In genomic region chr15:96293444-96293843, GRCm38 (mm10) we compare ENCODE assay signal across 22 mouse cellular contexts. TPM values are rescaled to one million over a fixed set of nuclear protein-coding genes. Genes with fewer than 3 reads are reported as not detected.
DNase-seq lines count a peak whose midpoint lies in the region; ATAC-seq and TF ChIP-seq lines count a peak whose summit lies in the region.
"Had no signal": no experiment of that assay in that cellular context is flagged by ENCODE, and none has a peak within 500 bp of the region (broad histone marks: within the 10 kb centered on the region; RNA-seq: fewer than 3 reads in every experiment).

No protein-coding gene starts in this region.

- DNase-seq in MEL (ENCODE audit: low read depth, low spot score) = no peak
- no peak for DNase-seq in liver, embryonic 13.5 days
- DNase-seq in right cerebral cortex, postnatal 10 days (ENCODE audit: low spot score in 2 of 2) = no peak
- DNase-seq in lung, postnatal 0 days (ENCODE audit: low spot score) = no peak
- no peak for DNase-seq in lung, adult 18-20 months
- DNase-seq: adrenal gland, postnatal 10 days; adrenal gland, postnatal 36 days; cerebellum, adult 18-20 months; cerebellum, adult 9-10 months; cerebellum, postnatal 14 days; forebrain, postnatal 0 days; gastrocnemius, adult 2 months; gastrocnemius, postnatal 14 days; heart, adult 11 months had no signal

- no peak for TF ChIP-seq CTCF in MEL (IDR thresholded peaks at IDR 0.05 in 2 of 3, conservative IDR thresholded peaks at IDR 0.05 in 1 of 3; ENCODE audit: control insufficient read depth in 1 of 3, insufficient read depth in 1 of 3, low read depth in 2 of 3, low read length in 3 of 3, poor library complexity in 1 of 3, severe bottlenecking in 1 of 3)
- no peak for TF ChIP-seq CTCF in lung, postnatal 0 days (IDR thresholded peaks at IDR 0.05)

- no peak for TF ChIP-seq RAD21 in MEL (IDR thresholded peaks at IDR 0.05; ENCODE audit: low read depth, low read length)

- H3K4me2 ChIP-seq in liver, embryonic 13.5 days = peak overlapping the region; percentile 41
- H3K4me2 ChIP-seq in liver, embryonic 16.5 days (ENCODE audit: low read depth, low read length) = no peak overlapping the region; the same call in 1 of the 2 replicates
- H3K4me2 ChIP-seq in lung, postnatal 0 days (replicated peaks; ENCODE audit: low read depth, low read length) = no peak overlapping the region
- H3K4me2 ChIP-seq: heart, embryonic 11.5 days; hindbrain, embryonic 12.5 days; hindbrain, embryonic 15.5 days had no signal

- no peaks in the 10 kb centered on the region for H3K9me3 ChIP-seq in MEL (replicated peaks; ENCODE audit: insufficient read depth, low read length)
- H3K9me3 ChIP-seq in liver, embryonic 13.5 days (replicated peaks) = no peaks in the 10 kb centered on the region
- H3K9me3 ChIP-seq in liver, embryonic 16.5 days (replicated peaks; ENCODE audit: control insufficient read depth, low read length) = no peaks in the 10 kb centered on the region
- no peaks in the 10 kb centered on the region for H3K9me3 ChIP-seq in lung, postnatal 0 days (ENCODE audit: low read length)
- H3K9me3 ChIP-seq: forebrain, embryonic 10.5 days; hindbrain, embryonic 12.5 days; hindbrain, embryonic 15.5 days had no signal

- H3K36me3 ChIP-seq in MEL (ENCODE audit: control insufficient read depth in 1 of 2, insufficient read depth in 2 of 2, low read length in 2 of 2) = peaks cover 14 to 38% of the 10 kb centered on the region in 2 experiments
- peaks cover 26% of the 10 kb centered on the region; the same call in 1 of the 2 replicates for H3K36me3 ChIP-seq in liver, embryonic 13.5 days
- no peaks in the 10 kb centered on the region for H3K36me3 ChIP-seq in liver, embryonic 16.5 days (ENCODE audit: control insufficient read depth, insufficient read depth)
- peaks cover 3% of the 10 kb centered on the region; the same call in 1 of the 2 replicates for H3K36me3 ChIP-seq in lung, postnatal 0 days (ENCODE audit: insufficient read depth, low read length)
- H3K36me3 ChIP-seq: hindbrain, embryonic 12.5 days had no signal

- no peak overlapping the region for H3K9ac ChIP-seq in MEL (ENCODE audit: control insufficient read depth, low read depth, low read length, poor library complexity, severe bottlenecking)
- H3K9ac ChIP-seq in liver, embryonic 13.5 days = peak overlapping the region; percentile 10
- H3K9ac ChIP-seq in liver, embryonic 16.5 days (ENCODE audit: low read depth, low read length) = no peak overlapping the region
- H3K9ac ChIP-seq in lung, postnatal 0 days (replicated peaks; ENCODE audit: low read depth) = no peak overlapping the region
- H3K9ac ChIP-seq: forebrain, postnatal 0 days; hindbrain, embryonic 12.5 days; hindbrain, embryonic 15.5 days had no signal

- 22% methylated on average over 3 of the region's 3 CpGs for WGBS in liver, embryonic 13.5 days (ENCODE audit: insufficient replicate concordance)
- WGBS in liver, embryonic 16.5 days (ENCODE audit: insufficient replicate concordance) = 26% methylated on average over 3 of the region's 3 CpGs
- 68% methylated on average over 3 of the region's 3 CpGs for WGBS in lung, postnatal 0 days

- no peak overlapping the region for H3K27ac ChIP-seq in MEL (ENCODE audit: control insufficient read depth, low read depth, low read length)
- H3K27ac ChIP-seq in liver, embryonic 13.5 days = peak overlapping the region; percentile 54
- no peak overlapping the region for H3K27ac ChIP-seq in liver, embryonic 16.5 days (ENCODE audit: low read length)
- H3K27ac ChIP-seq in lung, postnatal 0 days (ENCODE audit: low read length) = no peak overlapping the region
- H3K27ac ChIP-seq: forebrain, embryonic 10.5 days; gastrocnemius, adult 2 months; hindbrain, embryonic 12.5 days; hindbrain, embryonic 15.5 days had no signal

- no peak overlapping the region for H3K4me3 ChIP-seq in MEL (ENCODE audit: control insufficient read depth in 1 of 2, insufficient read depth in 1 of 2, low read depth in 2 of 2, low read length in 2 of 2)
- no peak overlapping the region for H3K4me3 ChIP-seq in liver, embryonic 13.5 days (replicated peaks)
- no peak overlapping the region for H3K4me3 ChIP-seq in liver, embryonic 16.5 days (ENCODE audit: low read depth, low read length)
- no peak overlapping the region for H3K4me3 ChIP-seq in lung, postnatal 0 days (ENCODE audit: low read depth, low read length)
- H3K4me3 ChIP-seq: forebrain, embryonic 10.5 days; gastrocnemius, adult 2 months; hindbrain, embryonic 12.5 days; hindbrain, embryonic 15.5 days had no signal

- ATAC-seq in liver, embryonic 13.5 days (ENCODE audit: low read depth) = peak; percentile 65
- ATAC-seq in liver, embryonic 16.5 days (ENCODE audit: low read depth) = peak; percentile 45
- no peak for ATAC-seq in lung, postnatal 0 days
- ATAC-seq: activated CD4-positive, CD25-positive, alpha-beta regulatory T cell, adult 4 months; CD4-positive, CD25-positive, alpha-beta regulatory T cell, adult 4 months; forebrain, embryonic 14.5 days; forebrain, postnatal 0 days had no signal

- peaks cover 70% of the 10 kb centered on the region for H3K79me2 ChIP-seq in MEL (ENCODE audit: control insufficient read depth, insufficient read depth, low read length, poor library complexity)

- no peaks in the 10 kb centered on the region for H3K27me3 ChIP-seq in MEL (ENCODE audit: control insufficient read depth in 1 of 2, insufficient read depth in 2 of 2, low read length in 2 of 2)
- no peaks in the 10 kb centered on the region for H3K27me3 ChIP-seq in liver, embryonic 13.5 days
- H3K27me3 ChIP-seq in liver, embryonic 16.5 days (ENCODE audit: control insufficient read depth, insufficient read depth, low read depth, low read length) = no peaks in the 10 kb centered on the region
- H3K27me3 ChIP-seq in lung, postnatal 0 days (replicated peaks; ENCODE audit: insufficient read depth, low read length) = no peaks in the 10 kb centered on the region
- H3K27me3 ChIP-seq: hindbrain, embryonic 12.5 days; hindbrain, embryonic 15.5 days had no signal

- no peak for TF ChIP-seq POLR2A in MEL (IDR thresholded peaks at IDR 0.05; ENCODE audit: control insufficient read depth in 1 of 2, insufficient read depth in 1 of 2, low read depth in 1 of 2, low read length in 2 of 2, poor library complexity in 1 of 2)

- TF ChIP-seq EP300 in MEL (IDR thresholded peaks at IDR 0.05; ENCODE audit: low read depth in 1 of 2, low read length in 2 of 2) = peak in 1 of 2 experiments; percentile 50; a peak in 1 of 4 replicates
- no peak for TF ChIP-seq EP300 in lung, postnatal 0 days (IDR thresholded peaks at IDR 0.05)

- peaks cover 2 to 26% of the 10 kb centered on the region in 2 experiments; a peak in 3 of 4 replicates for H3K4me1 ChIP-seq in MEL (ENCODE audit: control insufficient read depth in 1 of 2, insufficient read depth in 2 of 2, low read length in 2 of 2)
- H3K4me1 ChIP-seq in liver, embryonic 13.5 days (replicated peaks) = peaks cover 67% of the 10 kb centered on the region
- H3K4me1 ChIP-seq in liver, embryonic 16.5 days (ENCODE audit: control insufficient read depth, low read depth, low read length) = peaks cover 16% of the 10 kb centered on the region
- H3K4me1 ChIP-seq in lung, postnatal 0 days (ENCODE audit: insufficient read depth, low read depth, low read length) = peaks cover 10% of the 10 kb centered on the region; the same call in 1 of the 2 replicates

TF ChIP-seq in MEL, 35 proteins besides CTCF, POLR2A, EP300 and RAD21:
- TF ChIP-seq TCF12 (IDR thresholded peaks at IDR 0.05; ENCODE audit: low read depth, low read length) = 0 out of 2 replicates have a peak, but pooled peaks have one; percentile 29
- TF ChIP-seq GATA1 (IDR thresholded peaks at IDR 0.05; ENCODE audit: low read depth, low read length) = peak; percentile 47
- TF ChIP-seq MYB (IDR thresholded peaks at IDR 0.05; ENCODE audit: low read depth, low read length) = no peak
- TF ChIP-seq ZNF384 (IDR thresholded peaks at IDR 0.05; ENCODE audit: low read depth, low read length) = peak; percentile 28; the same call in 1 of the 2 replicates

RNA-seq across cellular contexts. Expression of gene Arid2, which starts 6.1 kb away (rescaled TPM):
- total RNA-seq in MEL (2012; rRNA removed) = 20.3 and 21.3 TPM in 2 replicates
- polyA plus RNA-seq in MEL (2012; ENCODE audit: insufficient read depth in 1 of 2, insufficient read length in 2 of 2, low read depth in 1 of 2, low replicate concordance in 2 of 2, missing spikeins in 1 of 2) = 10 to 100 TPM; 25.9 to 31.2 TPM
- polyA plus RNA-seq in liver, embryonic 13.5 days (2015; fragmentation: Nextera tagmentation; extraction: Ambion mirVana) = 7.9 and 9.6 TPM in 2 replicates
- polyA plus RNA-seq in liver, embryonic 16.5 days (2015; fragmentation: Nextera tagmentation; extraction: Ambion mirVana) = 7.4 and 7.9 TPM in 2 replicates
- polyA plus RNA-seq in lung, postnatal 0 days (2015; fragmentation: Nextera tagmentation; extraction: Ambion mirVana) = 15.3 and 15.7 TPM in 2 replicates
